ENCODE assay signal across 12 mouse cellular contexts in genomic region chr12:84020528-84020927, GRCm38 (mm10). TPM values are rescaled to one million over a fixed set of nuclear protein-coding genes. Genes with fewer than 3 reads are reported as not detected.
DNase-seq lines count a peak whose midpoint lies in the region; ATAC-seq and TF ChIP-seq lines count a peak whose summit lies in the region.
"Not testable (repeated sequence)": the region's sequence is repeated elsewhere in the genome, so short reads cannot be mapped to it uniquely, and the experiment has no call there.
"Had no signal": no experiment of that assay in that cellular context is flagged by ENCODE, and none has a peak within 500 bp of the region (broad histone marks: within the 10 kb centered on the region; RNA-seq: fewer than 3 reads in every experiment).

No protein-coding gene starts in this region.

- not testable (repeated sequence) for TF ChIP-seq POLR2A in lung, adult 2 months (IDR thresholded peaks at IDR 0.05; ENCODE audit: borderline replicate concordance, extremely low read depth, low read depth, low read length)

- H3K9me3 ChIP-seq in heart, embryonic 14.5 days (ENCODE audit: control insufficient read depth, low read length); intestine, postnatal 0 days (ENCODE audit: control insufficient read depth): not testable (repeated sequence)

- not testable (repeated sequence) for TF ChIP-seq CTCF in gastrocnemius, adult 2 months (IDR thresholded peaks at IDR 0.05); intestine, postnatal 0 days (IDR thresholded peaks at IDR 0.05; ENCODE audit: low read depth); lung, adult 2 months (IDR thresholded peaks at IDR 0.05; ENCODE audit: insufficient read depth, low read length)

- not testable (repeated sequence) for H3K4me3 ChIP-seq in gastrocnemius, adult 2 months; heart, embryonic 14.5 days (ENCODE audit: control insufficient read depth in 1 of 2, insufficient read depth in 1 of 2, low read depth in 1 of 2, low read length in 2 of 2); intestine, postnatal 0 days (ENCODE audit: low read depth, low read length); lung, adult 2 months (replicated peaks; ENCODE audit: extremely low read depth, low read depth, low read length)

- H3K27ac ChIP-seq in gastrocnemius, adult 2 months, result not testable (repeated sequence)
- H3K27ac ChIP-seq in heart, embryonic 14.5 days (replicated peaks in 1 of 2; ENCODE audit: control insufficient read depth in 1 of 2, insufficient read depth in 1 of 2, low read depth in 2 of 2, low read length in 2 of 2), result peak overlapping the region; percentile 14 to 19; a peak in 1 of 4 replicates
- peak overlapping the region; percentile 46; the same call in 1 of the 2 replicates for H3K27ac ChIP-seq in intestine, postnatal 0 days (ENCODE audit: low read depth, low read length)

- H3K4me2 ChIP-seq in heart, embryonic 14.5 days (ENCODE audit: low read length), result 0 out of 2 replicates have a peak overlapping the region, but pooled peaks have one; percentile 27
- not testable (repeated sequence) for H3K4me2 ChIP-seq in intestine, postnatal 0 days (replicated peaks; ENCODE audit: low read depth)

- H3K36me3 ChIP-seq in heart, embryonic 14.5 days (ENCODE audit: control insufficient read depth, insufficient read depth, low read length); intestine, postnatal 0 days (ENCODE audit: control insufficient read depth, insufficient read depth): not testable (repeated sequence)

- peak; percentile 81 to 92 for DNase-seq in adrenal gland, adult (ENCODE audit: inconsistent age in 2 of 2, low spot score in 1 of 2)
- DNase-seq in gastrocnemius, adult 2 months, result peak; percentile 77
- DNase-seq in large intestine, adult 2 months (ENCODE audit: low read depth, low spot score), result peak; percentile 89
- peak; percentile 75 for DNase-seq in lung, adult 2 months
- DNase-seq in testis, postnatal 14 days (ENCODE audit: low spot score), result peak; percentile 58

- H3K4me1 ChIP-seq in heart, embryonic 14.5 days (ENCODE audit: control insufficient read depth in 2 of 2, insufficient read depth in 2 of 2, low read length in 2 of 2); intestine, postnatal 0 days (replicated peaks; ENCODE audit: control insufficient read depth, insufficient read depth, low read length); lung, adult 2 months (ENCODE audit: control insufficient read depth, insufficient read depth, low read length): not testable (repeated sequence)

- H3K27me3 ChIP-seq in heart, embryonic 14.5 days (ENCODE audit: control insufficient read depth, insufficient read depth, low read length); intestine, postnatal 0 days (replicated peaks; ENCODE audit: control insufficient read depth, insufficient read depth, low read length): not testable (repeated sequence)

- intact Hi-C loops in gastrocnemius, adult 2 months (cut with DNase I), result not testable (repeated sequence)

- not testable (repeated sequence) for H3K9ac ChIP-seq in heart, embryonic 14.5 days (ENCODE audit: low read length); intestine, postnatal 0 days (ENCODE audit: low read depth, low read length)

- peak; percentile 80 for ATAC-seq in heart, embryonic 14.5 days (ENCODE audit: insufficient number of reproducible peaks, insufficient read depth, low FRiP score, low read depth)
- peak; percentile 89 for ATAC-seq in intestine, postnatal 0 days
- ATAC-seq in monocyte, adult 5-6 weeks (replicated peaks; ENCODE audit: insufficient number of reproducible peaks, low FRiP score, low TSS enrichment, poor library complexity, severe bottlenecking), result peak; percentile 56; the same call in 1 of the 2 replicates

- WGBS in heart, embryonic 14.5 days, result under 1% methylated on average over 7 of the region's 7 CpGs
- WGBS in intestine, postnatal 0 days, result 29% methylated on average over 7 of the region's 7 CpGs
- WGBS in large intestine, adult 2 months, result 15% methylated on average over 7 of the region's 7 CpGs
- 29% methylated on average over 7 of the region's 7 CpGs for WGBS in lung, adult 2 months

RNA-seq across cellular contexts. Expression of gene Acot1, which starts 11.2 kb away (rescaled TPM):
- total RNA-seq in gastrocnemius, adult 2 months (2021), result 1 to 10 TPM; 2.2 to 3.9 TPM
- polyA plus RNA-seq in heart, embryonic 14.5 days (2014; fragmentation: Nextera tagmentation; extraction: Ambion mirVana), result 30.0 and 31.9 TPM in 2 replicates
- 251 and 267 TPM in 2 replicates for polyA plus RNA-seq in intestine, postnatal 0 days (2015; fragmentation: Nextera tagmentation; extraction: Ambion mirVana)
- 1.6 and 2.5 TPM in 2 replicates for polyA plus RNA-seq in large intestine, adult 2 months (2012; rRNA removed)
- 28.8 and 29.2 TPM in 2 replicates for polyA plus RNA-seq in lung, adult 2 months (2012; rRNA removed)
- total RNA-seq in monocyte, adult 5-6 weeks (2017), result not detected in 3 replicates

RNA-seq across cellular contexts. Expression of gene Acot4, which starts 17.7 kb away (rescaled TPM):
- total RNA-seq in gastrocnemius, adult 2 months (2021), result under 1 TPM; 0.05 to 0.08 TPM
- polyA plus RNA-seq in heart, embryonic 14.5 days (2014; fragmentation: Nextera tagmentation; extraction: Ambion mirVana), result 0.30 and 0.32 TPM in 2 replicates
- polyA plus RNA-seq in intestine, postnatal 0 days (2015; fragmentation: Nextera tagmentation; extraction: Ambion mirVana), result 45.2 and 53.8 TPM in 2 replicates
- 4.5 and 8.5 TPM in 2 replicates for polyA plus RNA-seq in large intestine, adult 2 months (2012; rRNA removed)
- polyA plus RNA-seq in lung, adult 2 months (2012; rRNA removed), result 0.40 TPM in 2 replicates
- not detected in 3 replicates for total RNA-seq in monocyte, adult 5-6 weeks (2017)

RNA-seq across cellular contexts. Expression of gene Gm49366, which starts 18.2 kb away (rescaled TPM):
- not detected for total RNA-seq in gastrocnemius, adult 2 months (2021)
- polyA plus RNA-seq in heart, embryonic 14.5 days (2014; fragmentation: Nextera tagmentation; extraction: Ambion mirVana), result not detected in 2 replicates
- polyA plus RNA-seq in intestine, postnatal 0 days (2015; fragmentation: Nextera tagmentation; extraction: Ambion mirVana), result not detected in 2 replicates
- polyA plus RNA-seq in large intestine, adult 2 months (2012; rRNA removed), result not detected in 2 replicates
- polyA plus RNA-seq in lung, adult 2 months (2012; rRNA removed), result not detected in 2 replicates
- total RNA-seq in monocyte, adult 5-6 weeks (2017), result not detected in 3 replicates
- total RNA-seq: layer of hippocampus, postnatal 14 days had no signal
- polyA plus RNA-seq: forebrain, embryonic 11.5 days; hindbrain, embryonic 10.5 days; limb, embryonic 15.5 days had no signal

RNA-seq across cellular contexts. Expression of gene Acot3, which starts 31.4 kb away (rescaled TPM):
- not detected for total RNA-seq in gastrocnemius, adult 2 months (2021)
- 0.72 and 1.0 TPM in 2 replicates for polyA plus RNA-seq in heart, embryonic 14.5 days (2014; fragmentation: Nextera tagmentation; extraction: Ambion mirVana)
- polyA plus RNA-seq in intestine, postnatal 0 days (2015; fragmentation: Nextera tagmentation; extraction: Ambion mirVana), result 22.5 and 28.2 TPM in 2 replicates
- not detected in 2 replicates for polyA plus RNA-seq in large intestine, adult 2 months (2012; rRNA removed)
- not detected in 2 replicates for polyA plus RNA-seq in lung, adult 2 months (2012; rRNA removed)
- not detected in 3 replicates for total RNA-seq in monocyte, adult 5-6 weeks (2017)
- polyA plus RNA-seq: limb, embryonic 15.5 days had no signal

RNA-seq across cellular contexts. Expression of gene Acot2, which starts 32.9 kb away (rescaled TPM):
- 10 to 100 TPM; 11.7 to 22.1 TPM for total RNA-seq in gastrocnemius, adult 2 months (2021)
- 79.5 and 81.2 TPM in 2 replicates for polyA plus RNA-seq in heart, embryonic 14.5 days (2014; fragmentation: Nextera tagmentation; extraction: Ambion mirVana)
- 63.7 and 69.3 TPM in 2 replicates for polyA plus RNA-seq in intestine, postnatal 0 days (2015; fragmentation: Nextera tagmentation; extraction: Ambion mirVana)
- polyA plus RNA-seq in large intestine, adult 2 months (2012; rRNA removed), result 2.2 and 4.0 TPM in 2 replicates
- 18.4 and 20.3 TPM in 2 replicates for polyA plus RNA-seq in lung, adult 2 months (2012; rRNA removed)
- total RNA-seq in monocyte, adult 5-6 weeks (2017), result 15.4 to 18.4 TPM (median 16.3 TPM) in 3 replicates
